Mouse (Mus musculus) intestine, embryonic 16.5 days (tissue): ENCODE data around the gene Klhl29. TPM values are rescaled to one million over a fixed set of nuclear protein-coding genes. Genes with fewer than 3 reads are reported as not detected.
A peak's percentile ranks its signal among the peaks of the same experiment; 100 is the strongest.

Experiments
- ATAC-seq: fragments of 200-750 bp; cut with Nextera tagmentation; 2 replicates; pipeline ENCODE4 v1.8.0; 2017; ENCODE audit warnings: moderate TSS enrichment, moderate library complexity
- H3K27ac ChIP-seq: fragments of 300-500 bp; sonication (generic); 2 replicates; pipeline ENCODE4 v1.5.1; 2014; ENCODE audit warnings: mild to moderate bottlenecking, low read length
- H3K27me3 ChIP-seq: fragments of 300-500 bp; sonication (generic); replicated peaks from 2 replicates; pipeline ENCODE4 v1.6.1; 2014; ENCODE audit warnings: low read length, control low read depth, mixed read lengths; ENCODE audit not compliant: control insufficient read depth, insufficient read depth
- H3K36me3 ChIP-seq: fragments of 300-500 bp; sonication (generic); 2 replicates; pipeline ENCODE4 v1.6.1; 2014; ENCODE audit warnings: low read length, control low read depth; ENCODE audit not compliant: control insufficient read depth, insufficient read depth
- H3K4me1 ChIP-seq: fragments of 300-500 bp; sonication (generic); 2 replicates; pipeline ENCODE4 v1.6.1; 2014; ENCODE audit warnings: low read length, control low read depth, mixed read lengths; ENCODE audit not compliant: control insufficient read depth, insufficient read depth
- H3K4me2 ChIP-seq: fragments of 300-500 bp; sonication (generic); 2 replicates; pipeline ENCODE4 v1.6.1; 2014; ENCODE audit warnings: low read depth, low read length, control low read depth
- H3K4me3 ChIP-seq: fragments of 300-500 bp; sonication (generic); 2 replicates; pipeline ENCODE4 v1.5.1; 2014; ENCODE audit warnings: mild to moderate bottlenecking, low read length
- H3K9ac ChIP-seq: fragments of 300-500 bp; sonication (generic); 2 replicates; pipeline ENCODE4 v1.6.1; 2014; ENCODE audit warnings: low read depth, low read length
- H3K9me3 ChIP-seq: fragments of 300-500 bp; sonication (generic); 2 replicates; pipeline ENCODE4 v1.6.1; 2016; ENCODE audit warnings: low read length, control low read depth; ENCODE audit not compliant: control insufficient read depth
- WGBS: fragments of 180-500 bp; shearing (Covaris S2); extraction: QIAGEN DNeasy Blood & Tissue Kit; methylation state at CpG from one replicate; pipeline ENCODE4 v1.1.7; 2014; 5-methylcytosine and 5-hydroxymethylcytosine counted together
- polyA plus RNA-seq: library from polyadenylated mRNA; unstranded; fragments of >200 nt; fragmentation: Nextera tagmentation; extraction: Ambion mirVana; gene quantifications from 2 replicates; pipeline ENCODE4 v1.2.1, GENCODE M21; 2015

The Klhl29 gene
- polyA plus RNA-seq, 1 experiment from 2014 or later = 0.37 TPM

- no peak overlapping the region for H3K4me2 ChIP-seq
- no peak overlapping the region for H3K4me3 ChIP-seq
- 0 out of 2 replicates have a peak, but pooled peaks cover 4% of the 10 kb centered on the region for H3K4me1 ChIP-seq
- no peaks in the 10 kb centered on the region for H3K36me3 ChIP-seq
- H3K27ac ChIP-seq = no peak overlapping the region
- ATAC-seq = no peak
- no peak overlapping the region for H3K9ac ChIP-seq
- H3K9me3 ChIP-seq = no peaks in the 10 kb centered on the region
- H3K27me3 ChIP-seq = no peaks in the 10 kb centered on the region
- WGBS = 92% methylated on average over 8 of the region's 8 CpGs
These were observed 152.9 kb downstream of the Klhl29 start for GRCm38 (mm10) chr12:5222439-5223202.

DNA sequence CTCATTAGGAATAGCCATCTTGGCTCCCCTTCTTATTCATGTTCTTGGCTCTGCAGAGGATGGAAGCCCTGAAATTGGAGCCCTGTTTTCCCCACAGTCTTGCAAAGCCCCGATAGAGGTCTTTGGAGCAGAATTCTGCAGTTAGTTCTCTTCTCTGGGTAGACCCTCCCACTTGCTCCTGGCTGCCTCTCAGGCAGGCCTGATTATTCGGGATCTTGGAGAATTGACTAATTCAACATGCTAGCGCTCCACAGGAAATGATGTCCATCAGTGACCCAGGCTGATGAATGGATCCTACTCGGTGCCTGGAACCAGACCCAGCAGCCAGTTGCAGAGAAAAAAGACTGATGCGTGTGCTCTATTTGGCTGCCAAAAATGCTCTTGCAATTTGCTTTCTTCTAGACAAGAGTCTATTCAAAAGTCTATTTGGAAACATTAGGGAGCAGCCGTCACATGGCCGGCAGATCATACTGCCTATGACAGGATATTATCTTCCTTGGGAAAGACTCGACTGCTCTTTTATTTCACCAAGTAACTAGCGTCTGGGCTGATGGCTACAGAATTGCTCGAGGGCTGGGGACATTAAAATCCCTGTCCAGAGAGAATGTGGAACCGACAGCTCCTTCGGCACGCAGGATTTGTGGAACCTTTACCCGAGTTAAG, 155.4 kb downstream of the Klhl29 start:
- Histone ChIP-seq H3K36me3 (no peaks in the 10 kb centered on the region), H3K4me2 (no peak overlapping the region), H3K4me1 (0 out of 2 replicates have a peak, but pooled peaks cover 4% of the 10 kb centered on the region), H3K9me3 (no peaks in the 10 kb centered on the region), H3K27ac (peak overlapping the region; percentile 23), H3K9ac (no peak overlapping the region), H3K4me3 (no peak overlapping the region), H3K27me3 (no peaks in the 10 kb centered on the region)
- peak; percentile 29 for ATAC-seq
- 53% methylated on average over 14 of the region's 14 CpGs for WGBS

DNA sequence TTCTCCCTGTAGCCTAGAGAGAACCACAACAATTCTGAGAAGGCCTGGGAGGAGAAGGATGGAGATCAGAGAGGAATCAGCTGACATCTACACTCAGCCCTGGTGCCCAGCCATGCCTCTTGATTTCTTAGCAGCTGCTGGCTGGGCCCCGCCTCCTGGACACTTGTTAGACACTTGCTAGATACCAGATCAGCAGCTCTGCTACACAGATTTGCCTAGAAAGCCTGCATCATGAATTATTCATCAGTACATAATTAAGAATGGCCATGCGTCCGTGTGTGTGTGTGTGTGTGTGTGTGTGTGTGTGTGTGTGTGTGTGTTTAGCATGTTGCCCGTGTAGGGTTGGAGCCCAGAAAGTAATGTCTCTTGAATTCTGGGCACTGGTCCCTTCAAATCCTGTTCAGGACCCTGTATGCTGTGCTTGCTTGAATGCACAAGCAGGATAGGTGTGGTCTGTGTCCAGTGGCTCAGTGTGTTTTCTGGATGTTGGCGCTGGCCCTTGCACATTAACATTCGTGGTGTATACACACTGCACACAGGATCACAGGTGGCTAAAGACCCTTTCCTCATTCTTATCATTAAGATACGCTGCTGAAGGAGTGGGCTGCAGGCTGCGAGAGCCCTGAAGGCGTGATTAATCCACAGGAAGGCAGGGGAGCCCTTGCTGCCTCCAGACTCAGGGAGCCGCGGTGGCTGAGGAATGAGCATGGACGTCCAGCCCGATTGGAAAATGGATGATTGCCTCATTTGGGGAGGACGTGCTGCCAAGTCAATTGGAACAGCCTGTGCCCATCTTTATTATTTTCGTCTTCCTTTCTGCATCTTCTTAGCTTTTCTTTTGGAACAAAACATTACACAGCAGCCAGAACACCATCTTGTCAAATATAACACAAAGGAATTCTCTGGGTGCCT, 159.4 kb downstream of the Klhl29 start:
- Histone ChIP-seq H3K27ac (no peak overlapping the region), H3K4me2 (no peak overlapping the region), H3K36me3 (no peaks in the 10 kb centered on the region), H3K4me3 (no peak overlapping the region), H3K27me3 (no peaks in the 10 kb centered on the region), H3K9me3 (no peaks in the 10 kb centered on the region), H3K4me1 (peaks cover 15% of the 10 kb centered on the region), H3K9ac (no peak overlapping the region)
- 64% methylated on average over 15 of the region's 15 CpGs for whole genome bisulfite sequencing
- no peak for ATAC-seq

DNA sequence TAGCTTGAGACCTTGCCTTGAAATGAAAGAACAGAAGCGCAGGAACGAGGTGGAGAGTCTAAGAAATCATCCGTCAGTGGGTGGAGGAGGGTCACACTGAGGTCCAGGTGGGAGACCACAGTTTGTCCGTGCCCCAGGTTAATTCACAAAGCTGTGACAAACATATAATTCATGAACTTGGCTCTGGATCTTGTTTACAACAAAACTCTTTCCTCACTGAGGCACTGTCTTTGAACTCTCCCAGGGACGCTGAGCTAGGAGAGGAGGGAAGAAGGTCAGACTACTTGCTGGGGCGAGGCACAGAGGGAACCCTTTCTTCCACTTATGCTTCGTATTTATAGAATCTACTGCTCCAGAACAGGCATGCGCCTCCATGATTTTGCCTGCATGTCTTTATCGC, 161.2 kb downstream of the Klhl29 start:
- Histone ChIP-seq H3K27me3 (no peaks in the 10 kb centered on the region), H3K9me3 (no peaks in the 10 kb centered on the region), H3K9ac (no peak overlapping the region), H3K27ac (peak overlapping the region; percentile 51), H3K4me1 (peaks cover 12% of the 10 kb centered on the region), H3K36me3 (no peaks in the 10 kb centered on the region), H3K4me3 (no peak overlapping the region), H3K4me2 (no peak overlapping the region)
- WGBS = 71% methylated on average over 9 of the region's 9 CpGs
- ATAC-seq = no peak

DNA sequence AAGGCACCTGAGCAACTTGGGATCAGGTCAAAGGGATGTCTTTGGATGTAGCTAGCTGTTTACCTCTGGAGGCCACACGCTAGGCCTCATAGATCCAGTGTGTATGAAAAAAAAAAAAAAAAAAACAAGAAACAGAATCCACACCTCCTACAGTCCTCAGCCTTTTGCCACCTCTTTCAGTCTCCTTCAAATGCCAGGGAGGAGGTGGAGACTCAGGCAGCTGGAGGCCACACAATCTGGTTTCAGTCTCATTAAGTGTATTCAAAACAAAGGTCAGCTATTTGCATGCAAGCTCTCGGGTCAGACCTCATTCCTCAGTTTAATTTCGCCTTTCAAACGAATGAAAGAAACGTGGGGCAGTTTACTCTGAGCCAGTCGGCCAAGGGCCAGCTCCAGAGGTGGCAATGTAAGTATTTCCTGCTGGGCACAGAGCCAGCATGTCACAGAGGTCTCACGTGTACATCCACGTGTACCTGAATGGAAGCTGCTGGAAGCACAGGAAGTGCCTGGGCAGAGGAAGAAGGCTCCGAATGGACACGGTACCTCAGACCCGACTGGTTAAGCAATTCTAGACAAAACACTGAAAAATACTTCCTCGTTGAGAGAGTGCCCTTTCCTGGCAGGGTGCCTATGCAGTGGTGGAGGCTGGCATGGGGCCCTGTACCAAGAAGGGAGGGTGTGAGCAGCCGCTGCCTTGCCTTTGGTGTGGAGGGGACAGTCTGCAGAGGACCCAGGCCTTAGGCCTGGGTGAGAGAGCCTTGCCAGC, 162.0 kb downstream of the Klhl29 start:
- no peak overlapping the region for H3K4me3 ChIP-seq
- peak overlapping the region; percentile 51 for H3K9ac ChIP-seq
- WGBS = 23% methylated on average over 13 of the region's 13 CpGs
- peak overlapping the region; percentile 51 for H3K27ac ChIP-seq
- no peaks in the 10 kb centered on the region for H3K27me3 ChIP-seq
- H3K36me3 ChIP-seq = no peaks in the 10 kb centered on the region
- 0 out of 2 replicates have a peak overlapping the region, but pooled peaks have one; percentile 6 for H3K4me2 ChIP-seq
- ATAC-seq = peak; percentile 87
- H3K9me3 ChIP-seq = no peaks in the 10 kb centered on the region
- peaks cover 12% of the 10 kb centered on the region for H3K4me1 ChIP-seq

DNA sequence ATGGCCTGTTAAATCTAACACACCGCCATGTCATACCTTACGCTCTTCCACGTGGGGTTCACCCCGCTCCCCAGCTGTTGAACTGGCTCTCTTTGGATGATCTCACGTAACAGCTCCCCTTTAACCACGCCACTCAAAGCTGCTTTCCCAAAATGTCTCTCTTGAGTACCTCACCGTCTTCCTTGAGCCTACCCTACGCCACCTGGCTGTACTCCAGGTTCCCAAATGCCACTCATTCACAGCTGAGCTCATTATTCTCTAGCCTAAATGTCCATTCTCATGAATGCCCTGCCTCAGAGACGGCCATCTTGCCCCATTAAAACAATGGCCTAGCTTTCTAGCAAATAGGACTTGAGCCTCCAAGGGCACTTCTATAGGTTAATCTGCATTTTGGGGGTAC, 163.6 kb downstream of the Klhl29 start:
- H3K9me3 ChIP-seq = no peaks in the 10 kb centered on the region
- H3K27me3 ChIP-seq = no peaks in the 10 kb centered on the region
- H3K4me2 ChIP-seq = no peak overlapping the region
- H3K9ac ChIP-seq = no peak overlapping the region
- WGBS = 92% methylated on average over 9 of the region's 9 CpGs
- H3K4me3 ChIP-seq = no peak overlapping the region
- no peak for ATAC-seq
- H3K36me3 ChIP-seq = no peaks in the 10 kb centered on the region
- H3K4me1 ChIP-seq = peaks cover 12% of the 10 kb centered on the region
- H3K27ac ChIP-seq = no peak overlapping the region

DNA sequence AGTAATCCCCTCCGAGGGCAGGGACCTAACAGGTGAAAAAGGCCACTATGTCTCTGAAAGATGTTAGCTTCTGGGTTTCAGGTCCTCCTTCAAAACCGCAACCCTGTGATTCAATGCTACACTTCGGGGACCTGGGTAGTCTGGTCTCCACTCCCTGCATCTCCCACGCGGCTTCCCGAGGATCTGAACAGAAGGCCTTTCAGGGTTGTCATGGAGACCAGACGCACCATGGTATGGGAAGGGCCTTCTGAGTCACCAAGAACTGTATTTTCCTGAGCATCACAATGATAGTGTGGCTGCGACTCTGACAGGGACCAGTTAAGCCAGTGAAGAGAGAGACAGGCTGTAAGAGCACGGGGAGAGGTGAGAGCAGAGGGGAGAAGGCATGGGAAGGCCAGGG, 164.7 kb downstream of the Klhl29 start:
- Histone ChIP-seq H3K27ac (no peak overlapping the region), H3K9me3 (no peaks in the 10 kb centered on the region), H3K9ac (no peak overlapping the region), H3K4me3 (no peak overlapping the region), H3K4me2 (no peak overlapping the region), H3K27me3 (no peaks in the 10 kb centered on the region), H3K4me1 (peaks cover 12% of the 10 kb centered on the region), H3K36me3 (no peaks in the 10 kb centered on the region)
- 60% methylated on average over 9 of the region's 9 CpGs for WGBS
- no peak for ATAC-seq

- no peaks in the 10 kb centered on the region for H3K9me3 ChIP-seq
- no peak overlapping the region for H3K4me2 ChIP-seq
- 75% methylated on average over 17 of the region's 17 CpGs for WGBS
- H3K9ac ChIP-seq = no peak overlapping the region
- peaks cover 13% of the 10 kb centered on the region for H3K4me1 ChIP-seq
- no peak overlapping the region for H3K27ac ChIP-seq
- H3K36me3 ChIP-seq = no peaks in the 10 kb centered on the region
- H3K4me3 ChIP-seq = no peak overlapping the region
- no peaks in the 10 kb centered on the region for H3K27me3 ChIP-seq
- no peak for ATAC-seq
These were observed 167.3 kb downstream of the Klhl29 start for GRCm38 (mm10) chr12:5207941-5208905.
